Mouse (Mus musculus) left cerebral cortex, adult 8-10 months (tissue): ENCODE measurements at regions not wholly inside any gene's neighbourhood (a gene's known extent, or its start where the extent isn't known, plus 50 kb on each side); places are given as distances from the start of the nearest gene placed in this dataset.

Source experiments
- DNase-seq, 2 experiments: peaks; one replicate each; pipeline ENCODE4 v3.0.0; 2022; ENCODE audit warnings: low spot score in 2 of 2

GRCm38 (mm10) chr2:28349911-28350310, 96.7 kb upstream of the Ppp1r26 start:
- DNase-seq = no peak

- no peak for DNase-seq
Measured at GRCm38 (mm10) chr2:28351445-28351844, 95.2 kb upstream of the Ppp1r26 start.

GRCm38 (mm10) chr2:28352903-28353302, 93.7 kb upstream of the Ppp1r26 start:
- no peak for DNase-seq

GRCm38 (mm10) chr2:28362199-28362598, 84.4 kb upstream of the Ppp1r26 start:
- DNase-seq = no peak

GRCm38 (mm10) chr2:28364623-28365022, 82.0 kb upstream of the Ppp1r26 start:
- no peak for DNase-seq

GRCm38 (mm10) chr2:28365756-28366155, 80.8 kb upstream of the Ppp1r26 start:
- no peak for DNase-seq

- no peak for DNase-seq
Measured at GRCm38 (mm10) chr2:28374838-28375237, 71.8 kb upstream of the Ppp1r26 start.

GRCm38 (mm10) chr2:28377948-28378822, 68.4 kb upstream of the Ppp1r26 start:
- DNase-seq = peak in 1 of 2 experiments; percentile 40

- DNase-seq = no peak
Measured at GRCm38 (mm10) chr2:28382051-28382802, 64.4 kb upstream of the Ppp1r26 start.

GRCm38 (mm10) chr2:28384875-28385274, 61.7 kb upstream of the Ppp1r26 start:
- no peak for DNase-seq

GRCm38 (mm10) chr2:28386784-28387183, 59.8 kb upstream of the Ppp1r26 start:
- no peak for DNase-seq

GRCm38 (mm10) chr2:28387422-28387836, 59.2 kb upstream of the Ppp1r26 start:
- peak in 1 of 2 experiments; percentile 89 for DNase-seq

- DNase-seq = no peak
Measured at GRCm38 (mm10) chr2:28387926-28388325, 58.7 kb upstream of the Ppp1r26 start.

GRCm38 (mm10) chr2:28389703-28390102, 56.9 kb upstream of the Ppp1r26 start:
- no peak for DNase-seq

- DNase-seq = no peak
Measured at GRCm38 (mm10) chr2:28395391-28395790, 51.2 kb upstream of the Ppp1r26 start.
